Mouse (Mus musculus) forebrain, embryonic 10.5 days (tissue): ENCODE results near the gene Bcl7b. TPM values are rescaled to one million over a fixed set of nuclear protein-coding genes. Genes with fewer than 3 reads are reported as not detected.

Source experiments
- microRNA-seq: library from miRNA; unstranded; fragments of <30 nt; microRNA quantifications from one replicate; pipeline ENCODE4, GENCODE M21; 2017
- polyA plus RNA-seq: library from polyadenylated mRNA; unstranded; fragments of >200 nt; fragmentation: Nextera tagmentation; extraction: Ambion mirVana; gene quantifications from 2 replicates; pipeline ENCODE4 v1.2.1, GENCODE M21; 2016

The Bcl7b gene
- polyA plus RNA-seq, 1 experiment from 2014 or later: 44.4 TPM

Small RNAs within 50 kb of the gene (microRNA-seq; reads per million reads assigned to microRNA genes)
- not detected for gene Gm25315

Other genes with a start within 250 kb of the Bcl7b start
- gene Mettl27, start 235.9 kb upstream of the Bcl7b start, polyA plus RNA-seq: 10.3 and 11.8 TPM in 2 replicates
- gene Cldn4, start 221.3 kb upstream of the Bcl7b start, polyA plus RNA-seq: 6.2 and 6.3 TPM in 2 replicates
- 10.8 and 14.9 TPM in 2 replicates for gene Cldn3, start 182.1 kb upstream of the Bcl7b start, polyA plus RNA-seq
- 40.1 and 40.8 TPM in 2 replicates for gene Abhd11, start 159.1 kb upstream of the Bcl7b start, polyA plus RNA-seq
- gene Stx1a, start 144.8 kb upstream of the Bcl7b start, polyA plus RNA-seq: 8.7 and 10.0 TPM in 2 replicates
- gene Dnajc30, start 104.1 kb upstream of the Bcl7b start, polyA plus RNA-seq: 25.0 and 26.1 TPM in 2 replicates
- gene Bud23, start 103.3 kb upstream of the Bcl7b start, polyA plus RNA-seq: 172 and 176 TPM in 2 replicates
- 6.6 and 7.7 TPM in 2 replicates for gene Vps37d, start 90.0 kb upstream of the Bcl7b start, polyA plus RNA-seq
- 4.0 and 4.1 TPM in 2 replicates for gene Mlxipl, start 78.4 kb upstream of the Bcl7b start, polyA plus RNA-seq
- gene Tbl2, start 18.6 kb upstream of the Bcl7b start, polyA plus RNA-seq: 23.8 and 25.0 TPM in 2 replicates
- gene Baz1b, start 19.0 kb downstream of the Bcl7b start, polyA plus RNA-seq: 58.0 and 59.1 TPM in 2 replicates
- gene Fzd9, start 82.9 kb downstream of the Bcl7b start, polyA plus RNA-seq: 13.6 and 14.1 TPM in 2 replicates
- gene Fkbp6, start 181.8 kb downstream of the Bcl7b start, polyA plus RNA-seq: 0.22 TPM in 1 of 2 replicates, not detected in the other
- not detected in 2 replicates for gene Trim50, start 185.0 kb downstream of the Bcl7b start, polyA plus RNA-seq
- 49.7 and 51.2 TPM in 2 replicates for gene Nsun5, start 201.7 kb downstream of the Bcl7b start, polyA plus RNA-seq
- 19.5 and 20.4 TPM in 2 replicates for gene Pom121, start 226.3 kb downstream of the Bcl7b start, polyA plus RNA-seq